Mouse (Mus musculus) neural tube, embryonic 14.5 days (tissue): ENCODE data around the gene Alg5. TPM values are rescaled to one million over a fixed set of nuclear protein-coding genes. Genes with fewer than 3 reads are reported as not detected.
A peak's percentile ranks its signal among the peaks of the same experiment; 100 is the strongest.

Source experiments
- ATAC-seq: fragments of 200-750 bp; cut with Nextera tagmentation; 2 replicates; pipeline ENCODE4 v1.8.0; 2017; ENCODE audit warnings: low read depth, mild to moderate bottlenecking, moderate TSS enrichment, moderate library complexity
- H3K27ac ChIP-seq: fragments of 300-500 bp; sonication (generic); 2 replicates; pipeline ENCODE4 v1.5.1; 2014; ENCODE audit warnings: low read depth, mild to moderate bottlenecking, control low read depth, low read length, moderate library complexity, mixed read lengths
- H3K27me3 ChIP-seq: fragments of 300-500 bp; sonication (generic); 2 replicates; pipeline ENCODE4 v1.6.1; 2014; ENCODE audit warnings: low read length; ENCODE audit not compliant: control insufficient read depth, insufficient read depth
- H3K36me3 ChIP-seq: fragments of 300-500 bp; sonication (generic); 2 replicates; pipeline ENCODE4 v1.6.1; 2014; ENCODE audit warnings: low read length, mixed read lengths; ENCODE audit not compliant: control insufficient read depth, insufficient read depth
- H3K4me1 ChIP-seq: fragments of 300-500 bp; sonication (generic); 2 replicates; pipeline ENCODE4 v1.6.1; 2014; ENCODE audit warnings: low read length; ENCODE audit not compliant: control insufficient read depth, insufficient read depth
- H3K4me2 ChIP-seq: fragments of 300-500 bp; sonication (generic); 2 replicates; pipeline ENCODE4 v1.6.1; 2014; ENCODE audit warnings: mild to moderate bottlenecking, low read depth, low read length, control low read depth
- H3K4me3 ChIP-seq: fragments of 300-500 bp; sonication (generic); 2 replicates; pipeline ENCODE4 v1.5.1; 2014; ENCODE audit warnings: low read depth, low read length, control low read depth, mixed read lengths
- H3K9ac ChIP-seq: fragments of 300-500 bp; sonication (generic); replicated peaks from 2 replicates; pipeline ENCODE4 v1.6.1; 2014; ENCODE audit warnings: low read depth, mild to moderate bottlenecking, control low read depth, low read length, mixed read lengths
- H3K9me3 ChIP-seq: fragments of 300-500 bp; sonication (generic); 2 replicates; pipeline ENCODE4 v1.6.1; 2016; ENCODE audit warnings: low read length; ENCODE audit not compliant: control insufficient read depth
- WGBS: fragments of 180-500 bp; shearing (Covaris S2); extraction: QIAGEN DNeasy Blood & Tissue Kit; methylation state at CpG from one replicate; pipeline ENCODE4 v1.1.7; 2014; 5-methylcytosine and 5-hydroxymethylcytosine counted together
- polyA plus RNA-seq: library from polyadenylated mRNA; unstranded; fragments of >200 nt; fragmentation: Nextera tagmentation; extraction: Ambion mirVana; gene quantifications from 2 replicates; pipeline ENCODE4 v1.2.1, GENCODE M21; 2014

The Alg5 gene
- polyA plus RNA-seq, 1 experiment from 2014 or later: 51.9 TPM

DNA sequence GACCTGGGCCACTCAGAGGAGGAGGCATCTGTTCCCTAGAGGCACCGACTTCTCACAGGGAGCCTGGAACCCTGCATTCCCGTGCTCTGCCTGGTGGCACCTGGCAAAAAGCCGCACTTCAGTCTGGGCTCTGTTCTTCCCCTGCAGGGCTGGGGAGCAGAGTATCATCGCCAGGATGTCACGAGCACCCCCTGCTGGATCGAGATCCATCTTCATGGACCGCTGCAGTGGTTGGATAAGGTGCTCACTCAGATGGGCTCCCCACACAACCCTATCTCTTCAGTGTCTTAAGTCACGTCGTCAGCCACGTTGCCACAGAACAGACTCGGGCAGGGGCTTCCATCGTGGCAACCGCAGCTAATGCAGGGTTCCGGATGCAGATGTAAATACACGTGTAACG is 61.9 kb downstream of the Alg5 start:
- Histone ChIP-seq H3K4me2 (no peak overlapping the region), H3K4me1 (no peaks in the 10 kb centered on the region)

More for the DNA sequence above, 61.9 kb downstream of the Alg5 start:
- H3K36me3 ChIP-seq: no peaks in the 10 kb centered on the region
- peak; percentile 84; the same call in 1 of the 2 replicates for ATAC-seq
- H3K9me3 ChIP-seq: no peaks in the 10 kb centered on the region
- H3K27ac ChIP-seq: no peak overlapping the region
- WGBS: 47% methylated on average over 16 of the region's 16 CpGs
- H3K4me3 ChIP-seq: no peak overlapping the region
- H3K27me3 ChIP-seq: no peaks in the 10 kb centered on the region
- H3K9ac ChIP-seq: no peak overlapping the region

Other genes starting within 250 kb of the Alg5 start
- gene Supt20, start 42.7 kb upstream of the Alg5 start, polyA plus RNA-seq: 92.3 and 94.2 TPM in 2 replicates
- gene Gm21958, start 21.2 kb upstream of the Alg5 start, polyA plus RNA-seq: 1.3 and 3.5 TPM in 2 replicates
- gene Exosc8, start 146 bp upstream of the Alg5 start, polyA plus RNA-seq: 72.0 and 77.7 TPM in 2 replicates
- 0.98 and 1.2 TPM in 2 replicates for gene Smad9, start 20.0 kb downstream of the Alg5 start, polyA plus RNA-seq
- gene Rfxap, start 72.3 kb downstream of the Alg5 start, polyA plus RNA-seq: 46.8 and 62.8 TPM in 2 replicates
- 1.3 and 1.5 TPM in 2 replicates for gene Sertm1, start 180.3 kb downstream of the Alg5 start, polyA plus RNA-seq